Mouse (Mus musculus) Patski (cell line): ENCODE measurements around the gene Tph1. TPM values are rescaled to one million over a fixed set of nuclear protein-coding genes. Genes with fewer than 3 reads are reported as not detected.

Source experiments
- ATAC-seq: fragments of 100-300 bp; one replicate; pipeline ENCODE4 v1.8.0; 2021
- CTCF ChIA-PET: fragments of 350-600 bp; sonication (Branson Sonifier 250); formaldehyde crosslinking; loops from one replicate; lab custom pipeline; 2022; ENCODE audit warnings: inconsistent platforms; lab: Charles Lee
- POLR2A ChIA-PET: fragments of 350-600 bp; sonication (Branson Sonifier 250); formaldehyde crosslinking; loops from one replicate; lab custom pipeline; 2022; ENCODE audit warnings: antibody characterized with exemption, inconsistent platforms; lab: Charles Lee
- DNase-seq: peaks from one replicate; pipeline ENCODE4 v3.0.0-alpha.2; 2011; ENCODE audit warnings: low read depth, low spot score
- H3K27me3 ChIP-seq: fragments of 371-371 bp; one replicate; pipeline ENCODE4 v1.5.1; 2021
- CTCF ChIP-seq: fragments of 100-300 bp; IDR thresholded peaks from one replicate; pipeline ENCODE4 v1.5.1; 2021
- in situ Hi-C: fragments of 300-500 bp; cut with MboI; formaldehyde crosslinking; loops from 3 replicates; pipeline ENCODE4 v1.11.1; 2018; ENCODE audit warnings: low pct_unique_long_range_greater_than_20kb, mixed read lengths
- polyA plus RNA-seq: library from polyadenylated mRNA; unstranded; gene quantifications from one replicate; pipeline ENCODE4 v1.2.3, GENCODE M21; 2021

Tph1 gene
- not detected for polyA plus RNA-seq

GRCm38 (mm10) chr7:46672160-46672672 lies at the start of gene Tph1:
TSS of gene Tph1 (minus strand) at chr7:46672537.
- no peak for DNase-seq
- H3K27me3 ChIP-seq, result peaks cover 7% of the 10 kb centered on the region
- no peak for TF ChIP-seq CTCF
- POLR2A ChIA-PET, result no interaction called here
- CTCF ChIA-PET, result no interaction called here
- no peak for ATAC-seq
- in situ Hi-C loops, result no loop called here

- no peaks in the 10 kb centered on the region for H3K27me3 ChIP-seq
- no peak for TF ChIP-seq CTCF
- DNase-seq (no peak), ATAC-seq (no peak)
- in situ Hi-C loops, result no loop called here
- ChIA-PET POLR2A (no interaction called here), CTCF (interaction anchor here (1.1 kb wide), 1 partner anchor 62 kb away, joined by 3 read pairs; no protein-coding TSS in a partner anchor)
Measured at GRCm38 (mm10) chr7:46720460-46720859, 48.1 kb upstream of the Tph1 start.

GRCm38 (mm10) chr7:46719526-46719925 lies 47.2 kb upstream of the Tph1 start:
- in situ Hi-C loops, result loop anchor here (10.0 kb wide), 2 partner anchors 45 to 295 kb away; no protein-coding TSS in a partner anchor
- DNase-seq (no peak), ATAC-seq (peak; percentile 36)
- H3K27me3 ChIP-seq, result no peaks in the 10 kb centered on the region
- TF ChIP-seq CTCF, result no peak
- ChIA-PET CTCF (interaction anchor here (1.1 kb wide), 1 partner anchor 63 kb away, joined by 3 read pairs; no protein-coding TSS in a partner anchor), POLR2A (no interaction called here)

- no peak for ATAC-seq
- CTCF ChIA-PET, result interaction anchor here (0.9 kb wide), 1 partner anchor 52 kb away, joined by 3 read pairs; no protein-coding TSS in a partner anchor
- POLR2A ChIA-PET, result no interaction called here
- no peak for DNase-seq
- no peaks in the 10 kb centered on the region for H3K27me3 ChIP-seq
- in situ Hi-C loops, result loop anchor here (10.0 kb wide), 2 partner anchors 46 to 296 kb away; no protein-coding TSS in a partner anchor
- no peak for TF ChIP-seq CTCF
Measured at GRCm38 (mm10) chr7:46718591-46719270, 46.4 kb upstream of the Tph1 start.

- DNase-seq (no peak), ATAC-seq (no peak)
- in situ Hi-C loops, result loop anchor here (10.0 kb wide), 2 partner anchors 48 to 298 kb away; no protein-coding TSS in a partner anchor
- ChIA-PET CTCF (no interaction called here), POLR2A (no interaction called here)
- TF ChIP-seq CTCF, result no peak
- no peaks in the 10 kb centered on the region for H3K27me3 ChIP-seq
Measured at GRCm38 (mm10) chr7:46716897-46717296, 44.6 kb upstream of the Tph1 start.

- H3K27me3 ChIP-seq, result no peaks in the 10 kb centered on the region
- in situ Hi-C loops, result loop anchor here (10.0 kb wide), 2 partner anchors 49 to 299 kb away; no protein-coding TSS in a partner anchor
- no peak for TF ChIP-seq CTCF
- DNase-seq, result no peak
- no peak for ATAC-seq
- ChIA-PET POLR2A (no interaction called here), CTCF (interaction anchor here (1.3 to 2.5 kb wide), 5 partner anchors 8 to 202 kb away, joined by 3 to 7 read pairs (median 4); partner anchors contain the start of gene Sergef)
Measured at GRCm38 (mm10) chr7:46715600-46715999, 43.3 kb upstream of the Tph1 start, which contains the start of gene Saa3. TSS of gene Saa3 (minus strand) at chr7:46715700.

- in situ Hi-C loops, result loop anchor here (10.0 kb wide), 2 partner anchors 50 to 300 kb away; no protein-coding TSS in a partner anchor
- DNase-seq (no peak), ATAC-seq (peak; percentile 37)
- peak; percentile 89 for TF ChIP-seq CTCF
- POLR2A ChIA-PET, result no interaction called here
- CTCF ChIA-PET, result interaction anchor here (0.7 to 2.5 kb wide), 13 partner anchors 9 to 203 kb away, joined by 3 to 10 read pairs (median 4); partner anchors contain the start of gene Sergef
- H3K27me3 ChIP-seq, result no peaks in the 10 kb centered on the region
Measured at GRCm38 (mm10) chr7:46714518-46714917, 42.2 kb upstream of the Tph1 start.

- DNase-seq (no peak), ATAC-seq (no peak)
- POLR2A ChIA-PET, result no interaction called here
- no peaks in the 10 kb centered on the region for H3K27me3 ChIP-seq
- CTCF ChIA-PET, result interaction anchor here (0.8 to 2.1 kb wide), 3 partner anchors 59 to 140 kb away, joined by 3 to 10 read pairs (median 3); no protein-coding TSS in a partner anchor
- TF ChIP-seq CTCF, result no peak
- in situ Hi-C loops, result loop anchor here (10.0 kb wide), 2 partner anchors 53 to 303 kb away; no protein-coding TSS in a partner anchor
Measured at GRCm38 (mm10) chr7:46712250-46712649, 39.9 kb upstream of the Tph1 start.

- in situ Hi-C loops, result loop anchor here (10.0 kb wide), 2 partner anchors 54 to 304 kb away; no protein-coding TSS in a partner anchor
- TF ChIP-seq CTCF, result peak; percentile 95
- H3K27me3 ChIP-seq, result no peaks in the 10 kb centered on the region
- ATAC-seq (peak; percentile 96), DNase-seq (no peak)
- CTCF ChIA-PET, result interaction anchor here (0.7 to 2.0 kb wide), 8 partner anchors 9 to 317 kb away, joined by 3 to 7 read pairs (median 4); no protein-coding TSS in a partner anchor
- POLR2A ChIA-PET, result interaction anchor here (0.7 kb wide), 1 partner anchor 46 kb away, joined by 3 read pairs; no protein-coding TSS in a partner anchor
Measured at GRCm38 (mm10) chr7:46710390-46710844, 38.1 kb upstream of the Tph1 start, which contains the start of gene Saal1. TSS of gene Saal1 (minus strand) at chr7:46710680.

- no peaks in the 10 kb centered on the region for H3K27me3 ChIP-seq
- CTCF ChIA-PET, result interaction anchor here (1.4 kb wide), 1 partner anchor 10 kb away, joined by 4 read pairs; no protein-coding TSS in a partner anchor
- ATAC-seq (no peak), DNase-seq (no peak)
- in situ Hi-C loops, result no loop called here
- POLR2A ChIA-PET, result no interaction called here
- no peak for TF ChIP-seq CTCF
Measured at GRCm38 (mm10) chr7:46700521-46701025, 28.2 kb upstream of the Tph1 start.
